Mouse (Mus musculus) intestine, embryonic 15.5 days (tissue): Measurements from ENCODE around the gene Gpr18. TPM values are rescaled to one million over a fixed set of nuclear protein-coding genes. Genes with fewer than 3 reads are reported as not detected.

Source experiments
- ATAC-seq: fragments of 200-750 bp; cut with Nextera tagmentation; 2 replicates; pipeline ENCODE4 v1.8.0; 2017; ENCODE audit warnings: moderate TSS enrichment, moderate library complexity
- H3K27ac ChIP-seq: fragments of 300-500 bp; sonication (generic); 2 replicates; pipeline ENCODE4 v1.5.1; 2015; ENCODE audit warnings: mild to moderate bottlenecking, inconsistent platforms
- H3K27me3 ChIP-seq: fragments of 300-500 bp; sonication (generic); replicated peaks from 2 replicates; pipeline ENCODE4 v1.6.1; 2015; ENCODE audit warnings: inconsistent platforms
- H3K36me3 ChIP-seq: fragments of 300-500 bp; sonication (generic); 2 replicates; pipeline ENCODE4 v1.6.1; 2015; ENCODE audit warnings: inconsistent platforms
- H3K4me1 ChIP-seq: fragments of 300-500 bp; sonication (generic); replicated peaks from 2 replicates; pipeline ENCODE4 v1.6.1; 2015; ENCODE audit warnings: inconsistent platforms
- H3K4me2 ChIP-seq: fragments of 300-500 bp; sonication (generic); replicated peaks from 2 replicates; pipeline ENCODE4 v1.6.1; 2015; ENCODE audit warnings: mild to moderate bottlenecking, inconsistent platforms
- H3K4me3 ChIP-seq: fragments of 300-500 bp; sonication (generic); replicated peaks from 2 replicates; pipeline ENCODE4 v1.5.1; 2015; ENCODE audit warnings: inconsistent platforms
- H3K9ac ChIP-seq: fragments of 300-500 bp; sonication (generic); 2 replicates; pipeline ENCODE4 v1.6.1; 2015; ENCODE audit warnings: inconsistent platforms
- H3K9me3 ChIP-seq: fragments of 300-500 bp; sonication (generic); 2 replicates; pipeline ENCODE4 v1.6.1; 2016; ENCODE audit warnings: inconsistent platforms
- WGBS: fragments of 180-500 bp; shearing (Covaris S2); methylation state at CpG from one replicate; pipeline ENCODE4 v1.1.7; 2015; 5-methylcytosine and 5-hydroxymethylcytosine counted together
- polyA plus RNA-seq: library from polyadenylated mRNA; unstranded; fragments of >200 nt; fragmentation: Nextera tagmentation; extraction: Ambion mirVana; gene quantifications from 2 replicates; pipeline ENCODE4 v1.2.1, GENCODE M21; 2015

The Gpr18 gene
- polyA plus RNA-seq, 1 experiment from 2014 or later, result 0.34 TPM

DNA sequence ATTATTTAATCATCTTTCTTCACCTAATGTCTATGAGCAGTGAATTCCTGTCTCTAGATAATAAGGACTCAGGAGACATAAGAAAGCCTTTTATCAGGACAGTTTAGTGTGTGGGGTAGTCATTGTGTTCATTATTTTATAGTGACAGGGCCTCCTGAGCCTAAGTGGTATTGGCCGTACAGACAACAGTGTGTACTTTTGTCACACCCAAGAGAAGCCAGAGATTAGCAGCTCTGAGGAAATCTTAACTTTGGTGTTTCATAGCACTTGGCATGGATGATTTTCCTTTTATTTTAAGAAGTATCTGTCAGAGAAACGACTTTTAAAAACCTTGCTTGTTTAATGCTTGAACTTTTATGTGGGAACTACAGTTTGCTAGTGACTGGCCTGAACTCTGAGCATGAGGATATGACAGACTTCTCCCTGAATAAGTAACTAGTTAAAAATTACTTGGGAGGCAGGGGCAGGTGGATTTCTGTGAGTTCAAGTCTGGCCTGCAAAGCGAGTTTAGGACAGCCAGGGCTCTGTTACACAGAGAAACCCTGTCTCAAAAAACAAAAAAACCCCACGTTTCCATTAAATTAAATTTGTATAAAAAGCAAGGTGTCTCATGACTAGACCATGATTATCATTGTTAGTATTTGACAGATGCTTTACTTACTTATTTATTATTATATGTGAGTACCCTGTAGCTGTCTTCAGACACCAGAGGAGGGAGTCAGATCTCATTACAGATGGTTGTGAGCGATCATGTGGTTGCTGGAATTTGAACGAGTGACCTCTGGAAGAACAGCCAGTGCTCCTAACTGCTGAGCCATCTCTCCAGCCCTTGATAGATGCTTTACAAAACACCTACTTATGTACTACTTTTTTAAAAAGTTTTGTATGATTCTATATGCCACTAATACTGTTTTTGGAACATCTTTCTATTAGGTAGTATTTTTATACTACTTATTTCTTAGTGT, 19.2 kb downstream of the Gpr18 start:
- 52% methylated on average over 6 of the region's 6 CpGs for WGBS

GRCm38 (mm10) chr14:121895316-121895715, 20.3 kb downstream of the Gpr18 start:
- Histone ChIP-seq H3K9me3 (no peaks in the 10 kb centered on the region), H3K4me1 (peaks cover 10% of the 10 kb centered on the region; the same call in 1 of the 2 replicates), H3K4me2 (no peak overlapping the region), H3K9ac (no peak overlapping the region), H3K27me3 (no peaks in the 10 kb centered on the region), H3K36me3 (no peaks in the 10 kb centered on the region), H3K4me3 (no peak overlapping the region), H3K27ac (no peak overlapping the region)
- 82% methylated on average over 4 of the region's 4 CpGs for WGBS
- ATAC-seq, result no peak

More for the DNA sequence above, 19.2 kb downstream of the Gpr18 start:
- H3K36me3 ChIP-seq, result no peaks in the 10 kb centered on the region
- H3K27ac ChIP-seq, result no peak overlapping the region
- peak; percentile 50; the same call in 1 of the 2 replicates for ATAC-seq
- no peaks in the 10 kb centered on the region for H3K27me3 ChIP-seq
- H3K4me2 ChIP-seq, result no peak overlapping the region
- no peaks in the 10 kb centered on the region for H3K9me3 ChIP-seq
- no peak overlapping the region for H3K4me3 ChIP-seq
- no peak overlapping the region for H3K9ac ChIP-seq
- H3K4me1 ChIP-seq, result peaks cover 10% of the 10 kb centered on the region; the same call in 1 of the 2 replicates

DNA sequence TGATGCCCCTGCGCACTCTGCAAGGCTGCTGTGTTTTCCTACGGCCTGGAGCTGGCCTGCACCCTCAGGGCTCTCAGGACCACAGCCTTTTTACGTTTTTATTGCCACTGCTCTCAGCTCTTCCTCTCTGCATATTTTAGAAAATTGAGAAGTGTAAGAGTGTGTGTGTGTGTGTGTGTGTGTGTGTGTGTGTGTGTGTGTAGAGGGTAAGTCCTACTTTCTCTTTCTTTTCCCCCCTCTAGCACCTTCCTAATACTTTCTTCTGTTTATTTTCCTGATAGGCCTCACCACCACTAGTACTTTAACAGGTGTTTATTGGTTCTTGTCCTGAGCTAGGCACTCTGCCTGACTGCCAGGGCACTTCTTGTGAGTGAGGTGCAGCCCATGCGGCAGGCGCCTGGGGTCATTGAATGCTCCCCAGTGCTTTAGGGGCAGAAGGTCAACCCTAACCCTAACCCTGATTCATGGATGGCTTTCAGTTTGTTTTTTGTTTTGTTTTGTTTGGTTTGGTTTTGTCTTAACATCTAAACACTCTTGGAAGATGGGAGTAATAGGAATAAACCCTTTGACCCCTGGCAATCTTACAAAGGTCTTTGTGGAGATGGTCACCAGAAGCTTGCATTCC, 21.0 kb downstream of the Gpr18 start:
- 62% methylated on average over 5 of the region's 5 CpGs for WGBS
- no peaks in the 10 kb centered on the region for H3K27me3 ChIP-seq
- H3K36me3 ChIP-seq, result no peaks in the 10 kb centered on the region
- H3K27ac ChIP-seq, result no peak overlapping the region
- no peak for ATAC-seq
- no peak overlapping the region for H3K9ac ChIP-seq
- peaks cover 10% of the 10 kb centered on the region; the same call in 1 of the 2 replicates for H3K4me1 ChIP-seq
- no peak overlapping the region for H3K4me2 ChIP-seq
- H3K9me3 ChIP-seq, result no peaks in the 10 kb centered on the region
- H3K4me3 ChIP-seq, result no peak overlapping the region

DNA sequence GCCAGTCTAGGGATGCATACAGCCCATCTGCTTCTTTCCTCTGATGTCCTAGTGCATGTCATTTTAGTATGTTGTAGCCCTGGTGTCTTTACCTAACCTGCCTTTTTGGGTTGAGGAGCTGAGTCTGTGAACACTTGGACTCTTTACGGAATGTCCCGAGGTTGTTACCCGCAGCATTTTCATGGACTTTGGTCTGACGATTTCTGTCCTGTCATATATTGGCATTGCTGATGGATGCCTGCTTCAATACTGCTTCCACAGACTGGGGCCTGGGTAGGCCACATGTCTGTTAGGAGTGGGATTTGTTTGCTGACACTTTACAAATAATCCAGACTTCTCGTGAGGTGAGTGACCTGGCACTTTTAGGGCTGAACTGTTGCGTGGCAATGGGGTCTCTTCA, 21.8 kb downstream of the Gpr18 start:
- Histone ChIP-seq H3K36me3 (no peaks in the 10 kb centered on the region), H3K4me2 (no peak overlapping the region), H3K27me3 (no peaks in the 10 kb centered on the region), H3K27ac (no peak overlapping the region), H3K9ac (no peak overlapping the region), H3K4me1 (peaks cover 10% of the 10 kb centered on the region; the same call in 1 of the 2 replicates), H3K9me3 (no peaks in the 10 kb centered on the region), H3K4me3 (no peak overlapping the region)
- ATAC-seq, result peak; percentile 36; the same call in 1 of the 2 replicates
- 55% methylated on average over 6 of the region's 6 CpGs for WGBS

DNA sequence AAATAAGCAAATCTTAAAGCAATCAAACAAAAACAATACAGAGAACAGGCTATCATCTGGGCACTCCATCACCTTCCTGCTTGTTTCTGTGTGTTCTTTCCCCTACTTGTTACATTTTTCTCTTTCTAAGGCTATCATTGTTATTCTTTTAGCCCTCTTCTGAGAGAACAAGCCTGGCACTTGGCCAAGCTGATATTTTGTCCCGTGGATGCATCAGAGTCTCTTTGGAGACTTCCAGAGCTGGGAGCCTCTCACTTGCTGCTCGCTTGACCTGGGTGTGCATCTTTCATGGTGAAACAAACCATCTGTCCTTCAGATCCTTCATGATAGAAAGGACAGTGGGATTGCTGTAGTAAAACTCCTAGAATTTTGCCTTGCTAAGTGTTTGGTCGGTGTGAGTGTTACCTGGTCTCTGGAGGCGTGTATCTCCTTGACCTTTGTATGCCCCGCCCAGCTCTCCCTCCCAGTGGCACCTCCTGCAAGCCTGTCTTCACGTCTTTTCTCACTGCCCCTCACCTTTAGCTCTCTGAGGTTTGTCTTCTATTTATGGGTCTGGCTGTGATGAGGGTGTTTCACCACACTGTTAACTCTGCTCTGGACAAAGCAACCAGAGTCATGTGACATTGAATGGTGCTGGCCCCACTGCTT, 31.3 kb downstream of the Gpr18 start:
- peak; percentile 69 for ATAC-seq
- H3K27ac ChIP-seq, result no peak overlapping the region
- no peak overlapping the region for H3K4me3 ChIP-seq
- no peaks in the 10 kb centered on the region for H3K27me3 ChIP-seq
- H3K36me3 ChIP-seq, result 0 out of 2 replicates have a peak, but pooled peaks cover 4% of the 10 kb centered on the region
- 30% methylated on average over 6 of the region's 6 CpGs for WGBS
- H3K9ac ChIP-seq, result no peak overlapping the region
- peaks cover 21% of the 10 kb centered on the region for H3K4me1 ChIP-seq
- no peaks in the 10 kb centered on the region for H3K9me3 ChIP-seq
- H3K4me2 ChIP-seq, result no peak overlapping the region

- no peak overlapping the region for H3K9ac ChIP-seq
- H3K9me3 ChIP-seq, result no peaks in the 10 kb centered on the region
- H3K4me2 ChIP-seq, result no peak overlapping the region
- H3K27ac ChIP-seq, result no peak overlapping the region
- no peak overlapping the region for H3K4me3 ChIP-seq
- 76% methylated on average over 7 of the region's 7 CpGs for WGBS
- H3K4me1 ChIP-seq, result peaks cover 21% of the 10 kb centered on the region
- no peak for ATAC-seq
- H3K27me3 ChIP-seq, result no peaks in the 10 kb centered on the region
- H3K36me3 ChIP-seq, result 0 out of 2 replicates have a peak, but pooled peaks cover 4% of the 10 kb centered on the region
Observed at GRCm38 (mm10) chr14:121881211-121881610, 34.4 kb downstream of the Gpr18 start.

DNA sequence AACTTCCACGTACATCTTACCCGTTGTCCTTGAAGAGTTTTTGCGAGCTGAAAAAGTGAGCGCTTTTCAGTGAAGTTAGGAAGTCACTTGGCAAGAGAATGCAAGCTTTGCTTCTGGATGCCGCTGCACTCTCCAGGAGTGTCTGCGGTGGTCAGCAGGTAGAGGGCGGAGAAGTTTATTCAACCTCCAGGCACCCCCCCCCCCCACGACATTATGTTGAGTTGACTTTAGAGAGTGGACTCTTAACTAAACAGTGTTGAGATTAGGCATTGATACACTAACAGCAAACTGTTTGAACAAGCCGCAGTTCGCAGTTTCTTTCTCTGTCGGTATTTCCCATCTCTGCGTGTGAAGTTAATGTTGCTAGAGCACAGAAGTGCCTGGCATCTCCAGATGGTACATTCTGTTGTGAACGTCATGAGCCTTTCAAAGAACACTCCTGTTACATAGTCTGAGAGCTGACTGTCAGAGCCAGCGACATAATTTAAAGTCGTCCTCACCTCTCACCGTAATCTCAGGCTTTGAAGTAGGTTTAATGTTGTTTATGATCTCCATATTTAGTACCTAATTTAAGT, 36.2 kb downstream of the Gpr18 start:
- peak overlapping the region; percentile 82 for H3K9ac ChIP-seq
- no peaks in the 10 kb centered on the region for H3K36me3 ChIP-seq
- peak overlapping the region; percentile 88 for H3K4me2 ChIP-seq
- 12% methylated on average over 16 of the region's 16 CpGs for WGBS
- H3K27me3 ChIP-seq, result no peaks in the 10 kb centered on the region
- H3K4me3 ChIP-seq, result peak overlapping the region; percentile 81
- H3K27ac ChIP-seq, result peak overlapping the region; percentile 54; the same call in 1 of the 2 replicates
- no peaks in the 10 kb centered on the region for H3K9me3 ChIP-seq
- H3K4me1 ChIP-seq, result peaks cover 19% of the 10 kb centered on the region
- no peak for ATAC-seq

GRCm38 (mm10) chr14:121878859-121879206, 36.7 kb downstream of the Gpr18 start:
- Histone ChIP-seq H3K27me3 (no peaks in the 10 kb centered on the region), H3K36me3 (no peaks in the 10 kb centered on the region), H3K4me3 (peak overlapping the region; percentile 81), H3K4me2 (peak overlapping the region; percentile 88), H3K27ac (peak overlapping the region; percentile 54), H3K9me3 (no peaks in the 10 kb centered on the region), H3K4me1 (peaks cover 14% of the 10 kb centered on the region), H3K9ac (peak overlapping the region; percentile 82)
- ATAC-seq, result peak; percentile 65; the same call in 1 of the 2 replicates
- under 1% methylated on average over 27 of the region's 27 CpGs for WGBS

GRCm38 (mm10) chr14:121878176-121878858, 37.3 kb downstream of the Gpr18 start, which contains the start of gene Ubac2:
Gene Ubac2 (plus strand): TSS chr14:121878620.
- no peaks in the 10 kb centered on the region for H3K27me3 ChIP-seq
- WGBS, result under 1% methylated on average over 61 of the region's 61 CpGs
- ATAC-seq, result peak; percentile 98
- H3K27ac ChIP-seq, result peak within 1 kb of the TSS; percentile 95
- peak within 1 kb of the TSS; percentile 82 for H3K9ac ChIP-seq
- H3K4me2 ChIP-seq, result peak within 1 kb of the TSS; percentile 88
- no peaks in the 10 kb centered on the region for H3K9me3 ChIP-seq
- H3K4me3 ChIP-seq, result peak within 1 kb of the TSS; percentile 81
- no peaks in the 10 kb centered on the region for H3K36me3 ChIP-seq
- H3K4me1 ChIP-seq, result peaks cover 10% of the 10 kb centered on the region

- Histone ChIP-seq H3K4me1 (peaks cover 7% of the 10 kb centered on the region), H3K9ac (no peak overlapping the region), H3K4me2 (peak overlapping the region; percentile 61), H3K36me3 (no peaks in the 10 kb centered on the region), H3K27ac (peak overlapping the region; percentile 95), H3K9me3 (no peaks in the 10 kb centered on the region), H3K27me3 (no peaks in the 10 kb centered on the region), H3K4me3 (peak overlapping the region; percentile 81)
- WGBS, result 32% methylated on average over 8 of the region's 8 CpGs
- ATAC-seq, result no peak
Observed at GRCm38 (mm10) chr14:121877640-121878039, 37.9 kb downstream of the Gpr18 start.

- 77% methylated on average over 2 of the region's 2 CpGs for WGBS
- H3K4me2 ChIP-seq, result no peak overlapping the region
- no peaks in the 10 kb centered on the region for H3K36me3 ChIP-seq
- no peak for ATAC-seq
- no peaks in the 10 kb centered on the region for H3K27me3 ChIP-seq
- no peak overlapping the region for H3K9ac ChIP-seq
- peaks cover 7% of the 10 kb centered on the region for H3K4me1 ChIP-seq
- no peaks in the 10 kb centered on the region for H3K9me3 ChIP-seq
- H3K27ac ChIP-seq, result no peak overlapping the region
- H3K4me3 ChIP-seq, result no peak overlapping the region
Observed at GRCm38 (mm10) chr14:121876860-121877259, 38.7 kb downstream of the Gpr18 start.
